Mouse (Mus musculus): ENCODE results near the gene Hoxa10. TPM values are rescaled to one million over a fixed set of nuclear protein-coding genes. Genes with fewer than 3 reads are reported as not detected.

The Hoxa10 gene
- polyA plus RNA-seq, 1 experiment from 2014 or later = 0.18 TPM

- H3K36me3 ChIP-seq (ENCODE audit: control insufficient read depth, insufficient read depth, low read length) = no peaks in the 10 kb centered on the region
- H3K27ac ChIP-seq (ENCODE audit: low read length) = no peak overlapping the region
- no peak overlapping the region for H3K4me3 ChIP-seq (replicated peaks; ENCODE audit: low read length)
- H3K4me1 ChIP-seq (ENCODE audit: control insufficient read depth, insufficient read depth, low read length) = peaks cover 5% of the 10 kb centered on the region; the same call in 1 of the 2 replicates
- no peak overlapping the region for H3K9ac ChIP-seq (ENCODE audit: low read length)
- no peak overlapping the region for H3K4me2 ChIP-seq (ENCODE audit: low read depth, low read length)
- WGBS = 2% methylated on average over 18 of the region's 18 CpGs
- no peak for ATAC-seq (ENCODE audit: insufficient read depth, low FRiP score)
- H3K27me3 ChIP-seq (ENCODE audit: control insufficient read depth, insufficient read depth, low read length) = peaks cover 92% of the 10 kb centered on the region
- H3K9me3 ChIP-seq (replicated peaks; ENCODE audit: control insufficient read depth, low read length) = no peaks in the 10 kb centered on the region
These were observed 24.8 kb upstream of the Hoxa10 start for GRCm38 (mm10) chr6:52265306-52265912.

GRCm38 (mm10) chr6:52264106-52264790 lies 23.6 kb upstream of the Hoxa10 start:
- Histone ChIP-seq H3K4me3 (replicated peaks; ENCODE audit: low read length) (no peak overlapping the region), H3K9ac (ENCODE audit: low read length) (no peak overlapping the region), H3K36me3 (ENCODE audit: control insufficient read depth, insufficient read depth, low read length) (no peaks in the 10 kb centered on the region), H3K27ac (ENCODE audit: low read length) (no peak overlapping the region), H3K9me3 (replicated peaks; ENCODE audit: control insufficient read depth, low read length) (no peaks in the 10 kb centered on the region), H3K4me2 (ENCODE audit: low read depth, low read length) (no peak overlapping the region), H3K27me3 (ENCODE audit: control insufficient read depth, insufficient read depth, low read length) (peaks cover 90% of the 10 kb centered on the region), H3K4me1 (ENCODE audit: control insufficient read depth, insufficient read depth, low read length) (peaks cover 5% of the 10 kb centered on the region; the same call in 1 of the 2 replicates)
- WGBS = 2% methylated on average over 5 of the region's 5 CpGs
- ATAC-seq (ENCODE audit: insufficient read depth, low FRiP score) = no peak

- peaks cover 5% of the 10 kb centered on the region; the same call in 1 of the 2 replicates for H3K4me1 ChIP-seq (ENCODE audit: control insufficient read depth, insufficient read depth, low read length)
- H3K4me2 ChIP-seq (ENCODE audit: low read depth, low read length) = no peak overlapping the region
- H3K9me3 ChIP-seq (replicated peaks; ENCODE audit: control insufficient read depth, low read length) = no peaks in the 10 kb centered on the region
- no peak overlapping the region for H3K4me3 ChIP-seq (replicated peaks; ENCODE audit: low read length)
- H3K27me3 ChIP-seq (ENCODE audit: control insufficient read depth, insufficient read depth, low read length) = peaks cover 90% of the 10 kb centered on the region
- H3K9ac ChIP-seq (ENCODE audit: low read length) = no peak overlapping the region
- H3K27ac ChIP-seq (ENCODE audit: low read length) = no peak overlapping the region
- no peak for ATAC-seq (ENCODE audit: insufficient read depth, low FRiP score)
- 4% methylated on average over 6 of the region's 6 CpGs for WGBS
- no peaks in the 10 kb centered on the region for H3K36me3 ChIP-seq (ENCODE audit: control insufficient read depth, insufficient read depth, low read length)
These were observed 22.6 kb upstream of the Hoxa10 start for GRCm38 (mm10) chr6:52263321-52263585.

GRCm38 (mm10) chr6:52262463-52263320 lies 22.0 kb upstream of the Hoxa10 start:
- no peak for ATAC-seq (ENCODE audit: insufficient read depth, low FRiP score)
- peaks cover 87% of the 10 kb centered on the region for H3K27me3 ChIP-seq (ENCODE audit: control insufficient read depth, insufficient read depth, low read length)
- H3K4me3 ChIP-seq (replicated peaks; ENCODE audit: low read length) = no peak overlapping the region
- peaks cover 5% of the 10 kb centered on the region; the same call in 1 of the 2 replicates for H3K4me1 ChIP-seq (ENCODE audit: control insufficient read depth, insufficient read depth, low read length)
- no peak overlapping the region for H3K9ac ChIP-seq (ENCODE audit: low read length)
- H3K9me3 ChIP-seq (replicated peaks; ENCODE audit: control insufficient read depth, low read length) = no peaks in the 10 kb centered on the region
- H3K4me2 ChIP-seq (ENCODE audit: low read depth, low read length) = no peak overlapping the region
- no peaks in the 10 kb centered on the region for H3K36me3 ChIP-seq (ENCODE audit: control insufficient read depth, insufficient read depth, low read length)
- WGBS = 2% methylated on average over 24 of the region's 24 CpGs
- H3K27ac ChIP-seq (ENCODE audit: low read length) = no peak overlapping the region

- no peak overlapping the region for H3K27ac ChIP-seq (ENCODE audit: low read length)
- peaks cover 87% of the 10 kb centered on the region for H3K27me3 ChIP-seq (ENCODE audit: control insufficient read depth, insufficient read depth, low read length)
- WGBS = 6% methylated on average over 9 of the region's 9 CpGs
These were observed 21.3 kb upstream of the Hoxa10 start for GRCm38 (mm10) chr6:52261751-52262462.

GRCm38 (mm10) chr6:52260654-52261575 lies 20.3 kb upstream of the Hoxa10 start, which contains the start of gene Hoxa13:
Hoxa13 (minus strand) TSS chr6:52260880.
- under 1% methylated on average over 39 of the region's 72 CpGs for WGBS
- peak; percentile 66; the same call in 1 of the 2 replicates for ATAC-seq (ENCODE audit: insufficient read depth, low FRiP score)
- Histone ChIP-seq H3K9me3 (replicated peaks; ENCODE audit: control insufficient read depth, low read length) (no peaks in the 10 kb centered on the region), H3K4me1 (ENCODE audit: control insufficient read depth, insufficient read depth, low read length) (peaks cover 5% of the 10 kb centered on the region; the same call in 1 of the 2 replicates), H3K9ac (ENCODE audit: low read length) (peak within 1 kb of the TSS; percentile 14; the same call in 1 of the 2 replicates), H3K4me3 (replicated peaks; ENCODE audit: low read length) (peak within 1 kb of the TSS; percentile 46), H3K36me3 (ENCODE audit: control insufficient read depth, insufficient read depth, low read length) (no peaks in the 10 kb centered on the region), H3K4me2 (ENCODE audit: low read depth, low read length) (peak within 1 kb of the TSS; percentile 64), H3K27ac (ENCODE audit: low read length) (no peak within 1 kb of the TSS), H3K27me3 (ENCODE audit: control insufficient read depth, insufficient read depth, low read length) (peaks cover 84% of the 10 kb centered on the region)

More at GRCm38 (mm10) chr6:52261751-52262462, 21.3 kb upstream of the Hoxa10 start:
- Histone ChIP-seq H3K4me1 (ENCODE audit: control insufficient read depth, insufficient read depth, low read length) (peaks cover 5% of the 10 kb centered on the region; the same call in 1 of the 2 replicates), H3K4me2 (ENCODE audit: low read depth, low read length) (no peak overlapping the region), H3K9ac (ENCODE audit: low read length) (no peak overlapping the region), H3K9me3 (replicated peaks; ENCODE audit: control insufficient read depth, low read length) (no peaks in the 10 kb centered on the region), H3K36me3 (ENCODE audit: control insufficient read depth, insufficient read depth, low read length) (no peaks in the 10 kb centered on the region), H3K4me3 (replicated peaks; ENCODE audit: low read length) (no peak overlapping the region)
- no peak for ATAC-seq (ENCODE audit: insufficient read depth, low FRiP score)

- no peak; the same call in 1 of the 2 replicates for ATAC-seq (ENCODE audit: insufficient read depth, low FRiP score)
- Histone ChIP-seq H3K4me1 (ENCODE audit: control insufficient read depth, insufficient read depth, low read length) (peaks cover 5% of the 10 kb centered on the region; the same call in 1 of the 2 replicates), H3K9ac (ENCODE audit: low read length) (no peak overlapping the region), H3K9me3 (replicated peaks; ENCODE audit: control insufficient read depth, low read length) (no peaks in the 10 kb centered on the region), H3K27me3 (ENCODE audit: control insufficient read depth, insufficient read depth, low read length) (peaks cover 83% of the 10 kb centered on the region), H3K36me3 (ENCODE audit: control insufficient read depth, insufficient read depth, low read length) (no peaks in the 10 kb centered on the region), H3K4me3 (replicated peaks; ENCODE audit: low read length) (peak overlapping the region; percentile 46), H3K27ac (ENCODE audit: low read length) (no peak overlapping the region), H3K4me2 (ENCODE audit: low read depth, low read length) (peak overlapping the region; percentile 64)
- WGBS = under 1% methylated on average over 39 of the region's 39 CpGs
These were observed 19.2 kb upstream of the Hoxa10 start for GRCm38 (mm10) chr6:52259811-52260261.

Measured in stomach, embryonic 16.5 days (tissue).